Mouse (Mus musculus) liver, adult 2 months (tissue): ENCODE measurements around the gene Gm21903.

Experiments
- CTCF ChIP-seq: fragments of 200-500 bp; IDR thresholded peaks from 2 replicates; pipeline ENCODE4 v1.5.1; 2011; ENCODE audit warnings: low read depth, low read length, control low read depth
- POLR2A ChIP-seq: fragments of 200-500 bp; IDR thresholded peaks from 2 replicates; pipeline ENCODE4 v1.6.1; 2011; ENCODE audit warnings: low read length, control low read depth; ENCODE audit not compliant: insufficient read depth; ENCODE audit errors: extremely low read depth

DNA sequence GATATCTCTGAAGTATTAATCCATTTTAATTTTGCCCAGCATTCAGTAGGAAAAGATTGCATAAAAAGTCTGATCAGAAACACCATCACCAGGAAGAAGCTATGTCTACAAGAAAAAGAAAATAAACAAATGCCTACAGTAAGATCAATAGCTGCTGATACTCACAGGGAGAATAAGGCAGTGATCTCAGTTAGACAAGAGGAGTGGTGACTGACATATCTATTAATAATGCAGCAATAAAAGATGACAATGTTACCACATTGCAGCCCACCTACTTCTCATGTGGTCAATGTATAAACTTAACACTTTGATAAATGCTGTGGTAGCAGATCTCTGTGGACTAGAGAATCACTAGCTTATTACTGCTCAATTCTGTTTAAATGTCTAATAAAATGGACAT, at the start of gene Gm21903:
- TF ChIP-seq CTCF (no peak), POLR2A (no peak)
